Mouse (Mus musculus): Measurements from ENCODE around the gene Macf1.
"Not testable (repeated sequence)": the region's sequence is repeated elsewhere in the genome, so short reads cannot be mapped to it uniquely, and the experiment has no call there.

The Macf1 gene

GRCm38 (mm10) chr4:123635428-123635827 is 48.7 kb downstream of the Macf1 start:
- no peak for DNase-seq (ENCODE audit: low spot score in 2 of 2)

GRCm38 (mm10) chr4:123634436-123634835 is 49.7 kb downstream of the Macf1 start:
- no peak for DNase-seq (ENCODE audit: low spot score in 2 of 2)

- DNase-seq (ENCODE audit: low spot score in 2 of 2) = no peak
Observed at GRCm38 (mm10) chr4:123633874-123634273, 50.3 kb downstream of the Macf1 start.

GRCm38 (mm10) chr4:123633370-123633769 is 50.8 kb downstream of the Macf1 start:
- DNase-seq (ENCODE audit: low spot score in 2 of 2) = no peak

GRCm38 (mm10) chr4:123632116-123632515 is 52.0 kb downstream of the Macf1 start:
- DNase-seq (ENCODE audit: low spot score in 2 of 2) = not testable (repeated sequence)

GRCm38 (mm10) chr4:123631654-123632053 is 52.5 kb downstream of the Macf1 start:
- no peak for DNase-seq (ENCODE audit: low spot score in 2 of 2)

GRCm38 (mm10) chr4:123627683-123628082 is 56.5 kb downstream of the Macf1 start:
- no peak for DNase-seq (ENCODE audit: low spot score in 2 of 2)

GRCm38 (mm10) chr4:123625332-123626072 is 58.7 kb downstream of the Macf1 start:
- DNase-seq (ENCODE audit: low spot score in 2 of 2) = no peak

- DNase-seq (ENCODE audit: low spot score in 2 of 2) = no peak
Observed at GRCm38 (mm10) chr4:123624438-123624837, 59.7 kb downstream of the Macf1 start.

GRCm38 (mm10) chr4:123623742-123624151 is 60.4 kb downstream of the Macf1 start:
- peak in 1 of 2 experiments; percentile 25 for DNase-seq (ENCODE audit: low spot score in 2 of 2)

- DNase-seq (ENCODE audit: low spot score in 2 of 2) = no peak
Observed at GRCm38 (mm10) chr4:123621732-123622131, 62.4 kb downstream of the Macf1 start.

GRCm38 (mm10) chr4:123617727-123618389 is 66.3 kb downstream of the Macf1 start:
- no peak for DNase-seq (ENCODE audit: low spot score in 2 of 2)

- DNase-seq (ENCODE audit: low spot score in 2 of 2) = peak; percentile 35 to 47
Observed at GRCm38 (mm10) chr4:123616971-123617370, 67.2 kb downstream of the Macf1 start.

GRCm38 (mm10) chr4:123616501-123616900 is 67.7 kb downstream of the Macf1 start:
- peak in 1 of 2 experiments; percentile 39 for DNase-seq (ENCODE audit: low spot score in 2 of 2)

GRCm38 (mm10) chr4:123613309-123613947 is 70.7 kb downstream of the Macf1 start:
- DNase-seq (ENCODE audit: low spot score in 2 of 2) = no peak

- no peak for DNase-seq (ENCODE audit: low spot score in 2 of 2)
Observed at GRCm38 (mm10) chr4:123611940-123612339, 72.2 kb downstream of the Macf1 start.

- no peak for DNase-seq (ENCODE audit: low spot score in 2 of 2)
Observed at GRCm38 (mm10) chr4:123611241-123611640, 72.9 kb downstream of the Macf1 start.

GRCm38 (mm10) chr4:123607174-123607573 is 77.0 kb downstream of the Macf1 start:
- no peak for DNase-seq (ENCODE audit: low spot score in 2 of 2)

- DNase-seq (ENCODE audit: low spot score in 2 of 2) = no peak
Observed at GRCm38 (mm10) chr4:123605948-123606347, 78.2 kb downstream of the Macf1 start.

GRCm38 (mm10) chr4:123605309-123605708 is 78.9 kb downstream of the Macf1 start:
- DNase-seq (ENCODE audit: low spot score in 2 of 2) = no peak

GRCm38 (mm10) chr4:123602700-123603261 is 81.4 kb downstream of the Macf1 start:
- DNase-seq (ENCODE audit: low spot score in 2 of 2) = no peak

GRCm38 (mm10) chr4:123601036-123601435 is 83.1 kb downstream of the Macf1 start:
- no peak for DNase-seq (ENCODE audit: low spot score in 2 of 2)
